Mouse (Mus musculus) cerebellum, postnatal 25 days (tissue): ENCODE results near the gene Vbp1.
A peak's percentile ranks its signal among the peaks of the same experiment; 100 is the strongest.

Experiments
- DNase-seq, 2 experiments: peaks; one replicate each; pipeline ENCODE4 v3.0.0; 2021; ENCODE audit warnings: mixed read lengths in 2 of 2

The Vbp1 gene

GRCm38 (mm10) chrX:75514179-75514972 is at the start of gene Vbp1:
Gene Vbp1 (plus strand): TSS chrX:75514299.
- DNase-seq, result peak; percentile 81 to 88

- peak; percentile 79 to 84 for DNase-seq
These were observed 38.9 kb upstream of the Vbp1 start for GRCm38 (mm10) chrX:75475182-75475644.

GRCm38 (mm10) chrX:75489886-75490285 is 24.2 kb upstream of the Vbp1 start:
- DNase-seq, result no peak

- no peak for DNase-seq
These were observed 316 bp upstream of the Vbp1 start for GRCm38 (mm10) chrX:75513787-75514178.

GRCm38 (mm10) chrX:75577582-75578324 is 63.7 kb downstream of the Vbp1 start, which contains the start of gene Rab39b:
Gene Rab39b (minus strand): TSS chrX:75578231.
- peak; percentile 76 to 77 for DNase-seq

GRCm38 (mm10) chrX:75578539-75578938 is 64.4 kb downstream of the Vbp1 start:
- DNase-seq, result no peak
